Mouse (Mus musculus) embryonic fibroblast, embryonic 13.5 days (primary cell): Measurements from ENCODE around the gene Gata3. TPM values are rescaled to one million over a fixed set of nuclear protein-coding genes. Genes with fewer than 3 reads are reported as not detected.

ENCODE experiments used
- H3K27ac ChIP-seq: 2 replicates; pipeline ENCODE4 v1.5.1; 2012; ENCODE audit warnings: low read length, control low read depth, inconsistent platforms; ENCODE audit not compliant: insufficient read depth
- H3K4me1 ChIP-seq: 2 replicates; pipeline ENCODE4 v1.6.1; 2011; ENCODE audit warnings: low read length; ENCODE audit not compliant: control insufficient read depth, insufficient read depth
- H3K4me3 ChIP-seq: 2 replicates; pipeline ENCODE4 v1.5.1; 2011; ENCODE audit warnings: mild to moderate bottlenecking, control low read depth, low read length; ENCODE audit not compliant: insufficient read depth
- CTCF ChIP-seq: IDR thresholded peaks from 2 replicates; pipeline ENCODE4 v1.5.1; 2011; ENCODE audit warnings: mild to moderate bottlenecking, control low read depth, low read length, moderate library complexity, borderline replicate concordance; ENCODE audit not compliant: insufficient read depth
- POLR2A ChIP-seq: IDR thresholded peaks from 2 replicates; pipeline ENCODE4 v1.6.1; 2011; ENCODE audit warnings: low read depth, mild to moderate bottlenecking, control low read depth, low read length, moderate library complexity
- polyA plus RNA-seq: library from polyadenylated mRNA; stranded (reverse); fragments of >200 nt; gene quantifications from 2 replicates; pipeline ENCODE4 v1.2.4, GENCODE M21; 2011; ENCODE audit warnings: low read depth; ENCODE audit not compliant: missing spikeins, insufficient read length

Gata3 gene
- 3.1 and 4.5 TPM in 2 replicates for polyA plus RNA-seq

DNA sequence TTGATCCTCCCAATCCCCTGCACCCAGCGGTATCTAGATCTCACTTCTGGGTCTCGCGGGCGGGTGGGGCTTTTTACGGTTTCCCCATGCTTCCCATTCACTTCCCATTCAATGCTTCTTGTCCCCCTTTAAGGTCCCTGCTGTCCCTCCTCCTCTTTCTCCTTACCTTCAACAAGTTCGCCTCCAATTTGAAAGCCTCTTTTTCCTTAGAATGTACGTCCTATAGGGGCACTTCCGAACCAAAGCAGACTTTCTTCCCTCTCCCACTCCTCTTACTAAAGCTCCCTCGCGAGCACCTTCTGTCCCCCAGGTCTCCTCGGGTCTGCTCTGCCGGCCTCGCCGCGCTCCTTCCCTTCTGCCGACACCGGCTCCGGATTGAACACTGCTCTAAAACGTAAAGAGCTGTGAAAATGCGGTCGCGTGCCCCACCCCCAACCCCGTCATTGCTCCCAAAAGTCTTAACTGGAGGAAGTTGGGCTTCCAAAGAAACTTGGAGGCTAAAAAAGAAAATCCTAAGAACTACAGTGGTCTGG is at the start of gene Gata3:
Gata3 (minus strand) TSS at position 384 of the 533 bp plus-strand sequence.
- no peak for TF ChIP-seq CTCF
- no peak for TF ChIP-seq POLR2A
- Histone ChIP-seq H3K27ac (no peak within 1 kb of the TSS), H3K4me1 (no peaks in the 10 kb centered on the region), H3K4me3 (peak within 1 kb of the TSS; percentile 3)

DNA sequence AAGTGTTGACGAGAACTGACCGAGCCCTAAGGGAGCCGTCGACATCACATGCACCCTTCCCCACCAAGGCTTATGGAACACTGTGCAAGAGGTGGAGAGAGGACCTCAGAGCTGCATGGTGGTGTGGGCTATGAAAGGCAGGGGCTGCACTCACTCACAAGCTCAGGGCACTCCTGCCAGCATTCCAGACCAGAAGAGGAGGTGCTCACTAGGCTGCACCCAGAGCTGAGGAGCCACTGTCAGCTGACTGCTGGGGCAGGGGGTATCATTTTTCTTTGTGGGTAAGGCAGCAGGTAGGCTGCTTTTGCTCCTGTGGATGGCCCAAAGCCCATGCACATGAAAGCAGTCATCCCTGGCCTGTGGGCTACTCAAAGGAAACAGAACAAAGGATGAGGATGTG is 49.4 kb upstream of the Gata3 start:
- no peak for TF ChIP-seq CTCF
- no peak for TF ChIP-seq POLR2A
- peaks cover 2% of the 10 kb centered on the region; the same call in 1 of the 2 replicates for H3K4me1 ChIP-seq
- H3K27ac ChIP-seq = no peak overlapping the region
- H3K4me3 ChIP-seq = no peak overlapping the region

- H3K4me1 ChIP-seq = no peaks in the 10 kb centered on the region
- no peak overlapping the region for H3K27ac ChIP-seq
- H3K4me3 ChIP-seq = no peak overlapping the region
- TF ChIP-seq POLR2A = no peak
- TF ChIP-seq CTCF = no peak
Observed at GRCm38 (mm10) chr2:9935965-9936364, 46.1 kb upstream of the Gata3 start.

DNA sequence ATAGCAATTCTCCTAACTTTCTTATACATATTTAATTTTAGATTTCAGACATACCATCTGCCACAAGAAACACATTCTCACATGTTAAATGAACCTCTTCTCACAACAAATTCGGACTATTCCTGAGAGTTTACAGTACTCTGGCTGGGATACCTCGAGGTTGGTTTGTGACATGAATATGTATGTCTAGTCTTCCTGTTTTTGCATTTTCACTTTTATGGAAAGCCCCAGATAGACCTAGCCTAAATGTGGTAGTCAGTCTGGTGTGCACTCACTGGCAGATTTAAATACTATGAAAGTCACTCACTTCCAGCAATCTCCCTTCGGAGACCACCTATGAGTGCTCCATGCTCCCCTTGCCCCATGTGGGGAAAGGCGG is 37.1 kb upstream of the Gata3 start:
- TF ChIP-seq POLR2A (no peak), CTCF (no peak)
- Histone ChIP-seq H3K27ac (no peak overlapping the region), H3K4me1 (no peaks in the 10 kb centered on the region), H3K4me3 (no peak overlapping the region)

DNA sequence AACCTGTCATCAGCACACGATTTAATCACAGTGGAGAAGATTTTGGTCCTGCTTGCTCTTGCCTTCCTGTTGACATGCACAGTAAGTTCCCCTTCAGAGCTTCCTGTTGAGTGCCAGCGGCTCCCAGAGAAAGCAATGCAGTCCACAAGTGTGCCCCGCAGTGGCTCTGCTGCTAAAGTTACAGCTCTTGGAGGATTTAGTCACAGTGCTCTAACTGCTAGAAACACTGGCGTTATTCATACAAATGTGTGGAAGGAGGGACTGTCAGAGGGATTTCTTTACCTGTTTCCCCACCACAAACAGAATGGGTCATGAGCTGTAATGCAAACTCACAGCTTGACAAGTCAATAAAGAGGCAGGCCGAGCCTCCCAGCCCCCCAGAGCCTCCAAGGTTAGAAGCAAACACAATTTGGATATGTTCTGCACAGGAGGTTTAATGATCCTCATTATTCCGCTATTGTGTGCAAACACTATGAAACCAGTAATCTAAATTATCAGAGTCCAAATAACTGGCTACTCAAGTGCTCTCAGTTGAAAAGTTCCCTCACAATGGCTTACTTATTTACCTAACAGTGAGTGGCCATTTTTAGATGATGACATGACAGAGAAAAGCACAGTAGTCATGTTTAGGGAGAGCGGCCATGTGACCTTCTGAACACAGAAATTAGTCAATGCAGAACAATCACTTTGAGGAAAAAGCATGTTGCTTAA is 36.5 kb upstream of the Gata3 start:
- no peak overlapping the region for H3K27ac ChIP-seq
- no peak overlapping the region for H3K4me3 ChIP-seq
- no peaks in the 10 kb centered on the region for H3K4me1 ChIP-seq
- TF ChIP-seq POLR2A (no peak), CTCF (no peak)

GRCm38 (mm10) chr2:9918691-9919471 is 29.0 kb upstream of the Gata3 start:
- Histone ChIP-seq H3K27ac (no peak overlapping the region), H3K4me1 (no peaks in the 10 kb centered on the region), H3K4me3 (no peak overlapping the region)
- TF ChIP-seq POLR2A (no peak), CTCF (no peak)

DNA sequence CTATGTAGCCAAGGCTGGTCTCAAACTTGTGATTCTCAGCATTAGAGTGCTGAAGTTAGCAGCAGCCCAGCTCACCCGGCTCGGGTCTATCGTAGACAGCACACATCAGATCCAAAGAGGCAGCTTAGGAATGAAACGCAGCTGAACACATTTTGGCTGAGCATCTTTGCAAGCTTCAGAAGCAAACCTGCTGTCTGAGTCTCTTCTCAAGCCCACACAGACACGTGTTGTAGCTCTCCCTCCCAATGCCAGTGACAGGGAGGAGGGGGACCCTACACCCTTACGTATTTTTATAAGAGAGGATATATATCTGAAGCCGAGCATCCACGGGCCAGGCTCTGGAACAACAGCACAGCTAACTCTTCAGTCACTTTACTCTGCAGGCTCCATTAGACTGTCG is 27.8 kb upstream of the Gata3 start:
- Histone ChIP-seq H3K27ac (no peak overlapping the region), H3K4me1 (no peaks in the 10 kb centered on the region), H3K4me3 (no peak overlapping the region)
- TF ChIP-seq CTCF (no peak), POLR2A (no peak)

GRCm38 (mm10) chr2:9905995-9906394 is 16.2 kb upstream of the Gata3 start:
- H3K4me3 ChIP-seq = no peak overlapping the region
- TF ChIP-seq POLR2A (no peak), CTCF (no peak)
- H3K4me1 ChIP-seq = no peaks in the 10 kb centered on the region
- no peak overlapping the region for H3K27ac ChIP-seq

DNA sequence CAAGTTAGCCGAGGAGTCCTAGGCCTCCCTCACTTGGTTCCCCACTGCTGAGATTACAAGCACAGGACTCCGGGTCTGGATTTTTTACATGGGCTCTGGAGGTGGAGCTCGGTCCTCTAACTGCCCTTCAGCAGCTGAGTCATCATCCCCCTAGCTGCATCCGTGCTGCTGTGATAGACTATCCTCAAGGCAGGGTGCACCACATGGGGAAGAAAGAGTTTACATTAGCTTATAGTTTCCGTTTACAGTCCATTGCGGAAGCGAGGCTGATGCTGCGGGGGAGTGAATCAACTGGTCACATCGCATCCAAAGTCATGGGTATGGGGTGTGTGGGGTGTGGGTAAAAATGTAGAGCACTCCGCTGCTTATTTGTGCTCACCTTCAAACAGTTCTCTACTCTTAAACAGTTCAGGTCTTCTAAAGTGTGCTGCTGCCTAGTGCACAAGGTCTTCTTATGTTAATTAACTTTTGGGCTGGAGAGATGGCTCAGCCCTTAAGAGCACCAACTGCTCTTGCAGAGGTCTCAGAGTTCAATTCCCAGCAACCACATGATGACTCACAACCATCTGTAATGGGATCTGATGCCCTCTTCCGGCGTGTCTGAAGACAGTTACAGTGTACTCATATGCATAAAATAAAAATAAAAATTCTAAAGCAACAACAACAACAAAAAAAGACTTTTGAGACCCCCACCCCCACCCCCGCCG is 14.2 kb upstream of the Gata3 start:
- no peaks in the 10 kb centered on the region for H3K4me1 ChIP-seq
- no peak overlapping the region for H3K4me3 ChIP-seq
- TF ChIP-seq POLR2A = no peak
- no peak for TF ChIP-seq CTCF

More for the DNA sequence above, 14.2 kb upstream of the Gata3 start:
- no peak overlapping the region for H3K27ac ChIP-seq
